Mouse (Mus musculus): ENCODE measurements at regions not wholly inside any gene's neighbourhood (a gene's known extent, or its start where the extent isn't known, plus 50 kb on each side); places are given as distances from the start of the nearest gene placed in this dataset.

DNA sequence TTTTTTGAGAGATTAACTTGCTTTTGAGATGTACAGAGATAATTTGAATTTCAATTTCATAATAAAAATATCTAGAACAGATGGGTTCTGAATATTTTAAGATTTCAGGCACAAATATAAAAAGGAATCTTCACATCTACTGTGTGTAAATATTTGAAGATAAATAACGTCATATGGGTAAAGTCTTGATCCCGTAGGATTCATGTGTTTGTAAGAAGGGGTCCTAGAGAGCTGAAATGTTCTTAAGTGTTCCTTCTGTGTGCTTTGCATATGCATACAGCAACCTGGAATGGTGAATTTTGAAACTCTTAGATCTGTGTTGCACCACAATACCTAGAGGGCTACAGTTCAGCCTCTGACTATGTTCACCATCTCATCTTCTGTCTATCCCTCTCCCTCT, 131.4 kb upstream of the Slc35b3 start:
- DNase-seq (ENCODE audit: low spot score) = no peak

GRCm38 (mm10) chr13:39084544-39084943, 123.9 kb upstream of the Slc35b3 start:
- DNase-seq (ENCODE audit: low spot score) = no peak

DNA sequence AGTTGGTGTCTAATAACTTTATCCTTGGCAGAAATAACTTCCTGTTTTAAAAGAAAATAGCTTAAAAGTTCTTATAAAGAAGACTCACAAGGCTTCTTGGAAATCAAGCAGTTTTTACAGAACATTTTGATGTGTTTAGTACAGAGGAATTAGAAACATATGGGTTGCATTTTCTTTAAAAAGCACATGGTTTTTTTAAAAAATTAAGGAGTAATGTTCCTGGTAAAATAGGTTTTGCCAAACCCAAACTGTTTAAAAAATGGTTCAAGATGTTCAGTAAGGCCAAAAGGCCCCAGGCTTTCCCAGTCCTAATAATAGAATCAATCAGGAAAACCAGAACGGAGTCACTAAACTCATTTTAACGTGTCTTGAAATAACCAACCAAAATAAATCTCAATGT, 113.5 kb upstream of the Slc35b3 start:
- DNase-seq (ENCODE audit: low spot score) = no peak

DNA sequence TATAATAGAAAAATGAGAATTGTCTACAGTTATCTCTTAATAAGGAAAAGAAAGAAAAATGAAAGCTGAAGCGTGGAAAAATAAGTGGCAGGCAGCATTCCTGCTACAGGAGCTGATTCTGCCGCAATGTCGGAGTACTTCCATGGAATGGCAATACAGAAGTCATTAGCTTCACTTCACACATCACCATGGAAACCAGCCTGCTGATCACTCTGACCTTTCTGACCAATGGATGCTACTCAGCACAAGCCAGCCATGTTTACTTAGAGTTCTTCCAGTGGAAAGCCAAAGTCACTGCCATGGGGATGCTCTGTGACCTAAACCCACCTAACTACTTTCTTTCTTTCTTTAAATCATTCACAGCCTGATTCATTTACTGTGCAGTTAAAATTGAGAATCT, 71.6 kb upstream of the Slc35b3 start:
- no peak for DNase-seq (ENCODE audit: low spot score)

GRCm38 (mm10) chr13:39020168-39020567, 59.5 kb upstream of the Slc35b3 start:
- no peak for DNase-seq (ENCODE audit: low spot score)

DNA sequence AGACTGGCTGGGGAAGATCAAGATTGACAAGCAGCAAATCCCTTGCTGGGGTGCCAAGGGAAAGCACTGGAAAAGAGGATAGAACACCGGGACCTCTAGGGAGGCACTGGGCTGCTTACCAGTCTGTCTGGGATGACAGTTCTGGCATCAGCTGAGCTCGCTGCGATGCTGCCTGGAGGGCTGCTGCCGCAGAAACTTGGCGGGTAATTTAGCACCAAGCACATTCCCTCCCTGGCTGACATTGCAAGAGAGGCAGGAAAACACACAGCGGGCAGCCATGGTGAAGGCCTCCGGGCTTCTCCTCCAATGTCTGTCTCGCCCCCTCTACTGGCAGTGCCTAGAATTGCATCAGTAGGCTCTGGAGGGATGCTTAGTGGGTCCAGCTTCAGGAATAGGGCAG, 51.0 kb upstream of the Slc35b3 start:
- DNase-seq (ENCODE audit: low spot score) = peak; percentile 6
